Mouse (Mus musculus) kidney, adult 2 months (tissue): ENCODE data around the gene Bdkrb2. TPM values are rescaled to one million over a fixed set of nuclear protein-coding genes. Genes with fewer than 3 reads are reported as not detected.

Experiments
- DNase-seq: peaks from one replicate; pipeline ENCODE4 v3.0.0; 2021
- H3K27ac ChIP-seq: fragments of 200-500 bp; 2 replicates; pipeline ENCODE4 v1.5.1; 2012; ENCODE audit warnings: low read depth, low read length, control low read depth, inconsistent platforms; ENCODE audit not compliant: insufficient read depth
- H3K27me3 ChIP-seq: fragments of 200-500 bp; replicated peaks from 2 replicates; pipeline ENCODE4 v1.6.1; 2012; ENCODE audit warnings: mild to moderate bottlenecking, moderate library complexity, low read length, inconsistent platforms; ENCODE audit not compliant: control insufficient read depth, insufficient read depth
- H3K36me3 ChIP-seq: fragments of 200-500 bp; 2 replicates; pipeline ENCODE4 v1.6.1; 2012; ENCODE audit warnings: mild to moderate bottlenecking, moderate library complexity, low read length, inconsistent platforms; ENCODE audit not compliant: control insufficient read depth, insufficient read depth
- H3K4me1 ChIP-seq: fragments of 200-500 bp; 2 replicates; pipeline ENCODE4 v1.6.1; 2011; ENCODE audit warnings: low read length; ENCODE audit not compliant: control insufficient read depth, insufficient read depth
- H3K4me3 ChIP-seq: fragments of 200-500 bp; 2 replicates; pipeline ENCODE4 v1.5.1; 2011; ENCODE audit warnings: mild to moderate bottlenecking, low read depth, low read length, control low read depth; ENCODE audit not compliant: insufficient read depth
- CTCF ChIP-seq: fragments of 200-500 bp; conservative IDR thresholded peaks from 2 replicates; pipeline ENCODE4 v1.5.1; 2011; ENCODE audit warnings: low read depth, mild to moderate bottlenecking, control low read depth, low read length, moderate library complexity, mixed read lengths; ENCODE audit not compliant: insufficient read depth, insufficient read length
- POLR2A ChIP-seq: fragments of 200-500 bp; IDR thresholded peaks from one replicate; pipeline ENCODE4 v1.6.1; 2011; ENCODE audit warnings: low read depth, low read length, control low read depth
- WGBS: fragments of 180-500 bp; shearing (Covaris S2); methylation state at CpG from one replicate; pipeline ENCODE4 v1.1.7; 2018; 5-methylcytosine and 5-hydroxymethylcytosine counted together
- polyA plus RNA-seq: library from polyadenylated mRNA; depleted of rRNA; stranded (reverse); fragments of >200 nt; gene quantifications from 2 replicates; pipeline ENCODE4 v1.2.3, GENCODE M21; 2012

Bdkrb2 gene
- polyA plus RNA-seq, 1 experiment: 0.64 TPM

DNA sequence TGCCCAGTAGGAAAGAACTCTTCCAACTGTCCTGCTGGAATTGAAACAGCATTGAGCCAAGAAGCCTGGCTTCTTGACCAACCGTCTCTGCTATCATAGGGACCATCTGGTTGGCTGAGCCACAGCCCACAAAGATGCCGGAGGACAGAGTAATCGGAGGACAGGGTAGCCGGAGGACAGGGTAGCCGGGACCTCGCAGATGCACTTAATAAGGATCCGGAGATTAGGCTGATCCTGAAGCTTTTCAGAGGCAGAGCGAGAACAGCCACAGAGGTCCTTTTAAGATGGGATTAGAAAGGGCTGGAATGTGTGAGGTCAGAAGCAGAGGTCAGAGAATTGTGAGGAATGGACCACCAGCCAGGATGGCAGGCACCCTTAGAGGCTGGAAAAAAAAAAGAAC is 42.2 kb downstream of the Bdkrb2 start:
- Histone ChIP-seq H3K27me3 (no peaks in the 10 kb centered on the region), H3K36me3 (no peaks in the 10 kb centered on the region), H3K27ac (no peak overlapping the region), H3K4me3 (no peak overlapping the region), H3K4me1 (no peaks in the 10 kb centered on the region)
- TF ChIP-seq CTCF: no peak
- no peak for TF ChIP-seq POLR2A
- WGBS: 69% methylated on average over 8 of the region's 8 CpGs
- DNase-seq: no peak

DNA sequence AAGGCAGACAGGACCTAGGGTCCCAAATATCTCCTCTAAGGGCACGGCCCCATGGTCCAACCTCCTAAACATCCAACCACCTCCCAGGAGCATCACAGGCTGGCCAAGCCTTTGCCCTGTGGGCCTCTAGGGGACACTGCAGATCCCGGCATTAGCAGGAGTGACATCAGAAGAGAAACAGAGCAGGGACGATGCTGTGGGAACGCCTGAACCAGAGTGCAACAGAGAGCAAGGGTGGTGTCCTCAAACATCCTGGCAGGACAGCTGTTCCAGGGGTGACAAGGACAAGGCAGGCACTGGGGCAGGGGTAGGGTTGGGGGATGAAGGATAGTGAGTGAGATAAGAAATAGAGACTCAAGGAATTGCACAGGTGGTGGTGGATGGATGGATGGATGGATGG is 43.9 kb downstream of the Bdkrb2 start:
- no peaks in the 10 kb centered on the region for H3K27me3 ChIP-seq
- H3K36me3 ChIP-seq: no peaks in the 10 kb centered on the region
- DNase-seq: no peak
- no peak overlapping the region for H3K4me3 ChIP-seq
- 76% methylated on average over 4 of the region's 4 CpGs for WGBS
- no peak overlapping the region for H3K27ac ChIP-seq
- no peak for TF ChIP-seq CTCF
- TF ChIP-seq POLR2A: no peak
- no peaks in the 10 kb centered on the region for H3K4me1 ChIP-seq

DNA sequence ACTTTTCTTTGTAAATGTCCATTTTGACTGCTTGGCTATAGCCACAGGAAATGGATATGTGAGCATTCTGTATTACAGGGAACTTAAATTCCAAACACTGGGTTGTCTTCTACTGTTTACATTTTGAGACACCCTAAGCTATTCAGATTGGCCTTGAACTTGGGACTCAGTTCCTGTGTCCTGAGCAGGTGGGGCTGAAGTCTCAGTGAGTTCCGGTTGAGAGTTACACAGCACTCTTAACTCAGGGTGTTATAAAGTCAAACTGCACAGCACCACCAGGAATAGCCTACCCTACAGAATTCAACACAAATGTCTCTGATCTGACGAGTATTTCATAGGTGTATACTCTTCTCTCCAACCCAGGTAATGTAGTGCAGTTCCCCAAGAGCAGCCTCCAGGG is 48.0 kb downstream of the Bdkrb2 start:
- DNase-seq: no peak
- H3K36me3 ChIP-seq: no peaks in the 10 kb centered on the region
- H3K4me3 ChIP-seq: no peak overlapping the region
- no peaks in the 10 kb centered on the region for H3K27me3 ChIP-seq
- TF ChIP-seq POLR2A (no peak), CTCF (no peak)
- 91% methylated on average over 2 of the region's 2 CpGs for WGBS
- H3K27ac ChIP-seq: no peak overlapping the region
- H3K4me1 ChIP-seq: no peaks in the 10 kb centered on the region

DNA sequence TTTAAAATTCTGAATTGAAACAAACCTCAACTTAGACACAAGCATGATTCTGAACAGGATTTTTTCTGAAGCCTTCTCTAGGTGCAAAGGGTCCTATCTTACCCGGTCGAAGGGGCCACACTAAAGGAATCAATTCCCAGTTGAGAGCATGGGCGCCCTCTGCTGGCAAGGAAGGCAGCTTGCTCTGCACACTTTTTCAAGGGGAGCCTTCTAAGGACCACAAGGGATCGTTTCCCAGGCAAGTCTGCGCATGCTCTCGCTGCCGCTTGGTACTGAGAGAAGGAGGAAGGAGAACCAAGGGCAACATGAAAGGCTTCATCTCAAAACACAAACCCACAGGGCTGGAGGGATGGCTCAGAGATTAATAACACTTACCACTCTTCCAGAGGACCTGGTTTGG is 48.7 kb downstream of the Bdkrb2 start:
- H3K4me3 ChIP-seq: no peak overlapping the region
- TF ChIP-seq CTCF: peak; percentile 66
- TF ChIP-seq POLR2A: no peak
- no peaks in the 10 kb centered on the region for H3K4me1 ChIP-seq
- no peak overlapping the region for H3K27ac ChIP-seq
- no peaks in the 10 kb centered on the region for H3K27me3 ChIP-seq
- no peaks in the 10 kb centered on the region for H3K36me3 ChIP-seq
- peak; percentile 17 for DNase-seq
- WGBS: 21% methylated on average over 7 of the region's 7 CpGs

DNA sequence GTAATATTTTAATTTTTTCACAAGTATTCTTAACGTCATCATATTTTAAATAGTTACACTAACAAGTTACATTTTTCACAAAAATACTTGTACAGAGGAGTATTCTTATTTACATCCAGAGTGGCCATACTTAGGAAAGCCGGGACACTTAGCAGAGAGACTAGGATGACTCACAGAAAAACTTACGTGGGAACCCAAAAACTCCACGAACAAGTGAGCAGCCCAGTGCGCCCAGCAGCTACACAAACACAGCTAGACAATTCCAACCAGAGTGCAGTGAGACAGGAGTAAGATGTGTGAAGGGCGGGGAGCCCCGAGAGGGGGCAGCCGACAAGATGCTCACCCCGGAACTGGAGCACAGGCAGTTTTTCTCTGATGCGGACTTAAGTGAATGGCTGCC is 50.5 kb downstream of the Bdkrb2 start:
- Histone ChIP-seq H3K4me1 (no peaks in the 10 kb centered on the region), H3K27ac (no peak overlapping the region), H3K36me3 (no peaks in the 10 kb centered on the region; the same call in 1 of the 2 replicates), H3K27me3 (no peaks in the 10 kb centered on the region), H3K4me3 (no peak overlapping the region)
- WGBS: 89% methylated on average over 10 of the region's 10 CpGs
- TF ChIP-seq POLR2A (no peak), CTCF (no peak)
- no peak for DNase-seq

DNA sequence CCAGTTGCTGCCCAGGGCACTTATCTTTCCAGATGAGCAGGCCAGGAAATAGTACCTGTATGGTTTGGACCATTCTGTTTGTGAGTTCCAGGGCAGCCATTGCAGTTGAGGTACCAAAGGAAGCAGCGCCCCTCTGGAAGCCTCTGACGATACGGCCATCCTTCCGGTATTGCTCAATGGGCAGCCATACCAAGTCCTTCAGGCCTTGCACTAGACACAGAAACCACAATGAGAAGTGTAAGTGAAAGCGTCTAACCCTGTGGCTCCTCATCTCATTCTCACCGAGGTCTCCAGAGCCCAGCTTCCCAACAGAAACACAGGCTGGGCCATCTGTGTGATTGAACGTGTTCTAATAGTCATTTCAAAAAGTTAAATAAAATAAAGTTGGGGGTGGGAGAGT is 59.0 kb downstream of the Bdkrb2 start:
- no peak for DNase-seq
- H3K27me3 ChIP-seq: no peaks in the 10 kb centered on the region
- no peak for TF ChIP-seq CTCF
- no peak for TF ChIP-seq POLR2A
- peaks cover 4% of the 10 kb centered on the region for H3K36me3 ChIP-seq
- WGBS: 93% methylated on average over 7 of the region's 7 CpGs
- no peak overlapping the region for H3K4me3 ChIP-seq
- H3K27ac ChIP-seq: no peak overlapping the region
- no peaks in the 10 kb centered on the region for H3K4me1 ChIP-seq

DNA sequence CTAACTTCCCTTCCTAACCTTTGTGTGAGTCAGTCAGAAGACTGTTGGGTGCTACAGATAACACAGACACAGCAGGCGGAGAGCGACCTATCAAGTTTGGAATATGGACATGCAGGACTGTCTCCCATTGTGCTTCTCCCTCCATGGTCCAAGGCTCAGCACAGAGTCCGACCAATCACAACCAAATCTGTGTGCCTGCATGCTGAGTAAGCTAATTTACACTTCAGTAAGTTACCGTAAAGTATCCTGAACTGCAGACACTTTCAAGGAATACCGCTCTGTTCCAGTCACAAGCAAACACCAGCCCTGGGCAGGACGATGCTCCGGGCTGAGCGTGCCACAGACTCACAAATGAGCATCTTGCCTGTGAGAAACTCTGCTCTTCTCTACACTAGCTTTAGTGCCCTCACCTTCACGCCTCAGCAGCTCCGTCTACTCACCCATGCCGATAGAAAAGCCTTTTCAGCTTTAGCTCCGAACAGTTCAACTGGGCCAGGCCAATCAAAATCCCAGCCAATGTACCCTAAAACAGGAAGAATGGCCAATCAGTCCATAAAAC is 60.0 kb downstream of the Bdkrb2 start:
- no peak overlapping the region for H3K4me3 ChIP-seq
- no peaks in the 10 kb centered on the region for H3K27me3 ChIP-seq
- 42% methylated on average over 12 of the region's 12 CpGs for WGBS
- no peaks in the 10 kb centered on the region for H3K4me1 ChIP-seq
- DNase-seq: peak; percentile 9
- TF ChIP-seq CTCF: no peak
- no peak for TF ChIP-seq POLR2A
- H3K36me3 ChIP-seq: peaks cover 4% of the 10 kb centered on the region
- no peak overlapping the region for H3K27ac ChIP-seq
